Mouse (Mus musculus): ENCODE results near the gene Dscam.

The Dscam gene

DNA sequence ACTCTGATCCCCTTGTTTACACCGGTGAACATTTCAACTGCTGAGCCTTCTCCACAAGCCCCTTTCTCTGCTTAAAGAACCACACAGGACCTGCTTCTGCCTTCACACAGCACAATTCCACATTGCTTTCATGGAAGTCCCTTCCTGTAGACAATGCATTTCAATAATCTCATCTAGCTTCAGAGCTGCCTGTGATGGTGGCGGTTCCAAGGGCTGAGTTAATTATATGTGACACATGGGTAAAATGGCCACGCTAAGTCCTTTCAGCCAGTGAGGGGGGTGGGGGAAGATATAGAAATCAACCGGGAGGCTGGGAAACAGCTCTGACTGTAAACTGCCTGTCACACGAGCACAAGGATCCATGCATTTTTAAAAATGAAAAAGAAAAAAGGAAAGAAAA, 152.2 kb downstream of the Dscam start:
- in situ Hi-C loops (cut with MboI, MseI) = loop anchor here (10.0 kb wide), 2 partner anchors 496 to 1174 kb away; partner anchors contain the start of gene Fam3b (in 1 of the 2)

DNA sequence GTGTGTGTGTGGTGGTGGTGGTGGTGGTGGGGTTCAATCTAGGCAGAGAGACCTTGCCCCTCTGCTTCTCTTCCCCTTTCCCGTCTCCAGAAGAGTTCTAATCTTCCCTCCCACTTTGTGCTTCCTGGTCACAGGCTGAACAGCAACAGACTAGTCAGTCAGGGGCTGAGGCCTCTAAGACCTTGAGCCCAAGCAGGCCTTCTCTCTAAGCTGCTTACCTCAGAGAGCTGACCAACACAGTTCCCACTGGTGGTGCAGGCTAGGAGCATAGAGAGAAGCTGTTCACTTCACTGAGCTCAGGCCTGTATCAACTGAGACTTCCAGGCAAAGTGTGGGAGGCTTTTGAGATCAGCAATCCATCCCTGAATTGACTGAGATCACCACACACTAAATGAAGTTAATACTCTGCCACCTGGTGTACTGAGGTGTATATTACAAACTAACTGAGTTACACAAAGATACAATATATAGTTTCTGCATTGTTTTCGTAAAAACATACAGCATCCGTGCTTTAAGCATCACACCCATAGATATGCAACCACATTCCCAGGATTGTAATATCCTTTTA, 153.3 kb downstream of the Dscam start:
- in situ Hi-C loops (cut with MboI, MseI) = loop anchor here (10.0 kb wide), 2 partner anchors 498 to 1172 kb away; partner anchors contain the start of gene Fam3b (in 1 of the 2)

- in situ Hi-C loops (cut with MboI, MseI) = loop anchor here (10.0 kb wide), 2 partner anchors 498 to 1172 kb away; partner anchors contain the start of gene Fam3b (in 1 of the 2)
Observed at GRCm38 (mm10) chr16:97016244-97016850, 154.2 kb downstream of the Dscam start.

DNA sequence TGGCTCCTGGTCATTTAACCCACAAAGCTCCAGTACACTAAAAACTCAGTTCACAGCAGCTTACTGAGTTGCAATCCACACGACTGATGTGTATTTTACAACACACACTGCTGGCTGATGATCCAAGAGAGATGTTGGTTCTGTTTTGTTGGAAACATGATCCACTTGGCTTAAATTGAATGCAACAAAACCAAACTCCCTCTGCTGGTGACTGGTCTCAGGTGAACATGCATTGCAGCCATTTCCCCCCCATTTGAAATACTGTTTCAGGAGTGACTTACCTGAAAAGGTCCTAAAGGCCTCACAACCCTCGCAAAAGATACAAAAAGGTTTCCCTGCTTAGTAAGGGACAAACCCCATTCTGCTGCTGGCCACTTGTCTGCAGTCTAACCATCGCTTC, 156.2 kb downstream of the Dscam start:
- in situ Hi-C loops (cut with MboI, MseI) = loop anchor here (10.0 kb wide), 2 partner anchors 500 to 1170 kb away; partner anchors contain the start of gene Fam3b (in 1 of the 2)

- in situ Hi-C loops (cut with MboI, MseI) = loop anchor here (10.0 kb wide), 2 partner anchors 505 to 1165 kb away; partner anchors contain the start of gene Fam3b (in 1 of the 2)
Observed at GRCm38 (mm10) chr16:97009116-97010055, 161.2 kb downstream of the Dscam start.

DNA sequence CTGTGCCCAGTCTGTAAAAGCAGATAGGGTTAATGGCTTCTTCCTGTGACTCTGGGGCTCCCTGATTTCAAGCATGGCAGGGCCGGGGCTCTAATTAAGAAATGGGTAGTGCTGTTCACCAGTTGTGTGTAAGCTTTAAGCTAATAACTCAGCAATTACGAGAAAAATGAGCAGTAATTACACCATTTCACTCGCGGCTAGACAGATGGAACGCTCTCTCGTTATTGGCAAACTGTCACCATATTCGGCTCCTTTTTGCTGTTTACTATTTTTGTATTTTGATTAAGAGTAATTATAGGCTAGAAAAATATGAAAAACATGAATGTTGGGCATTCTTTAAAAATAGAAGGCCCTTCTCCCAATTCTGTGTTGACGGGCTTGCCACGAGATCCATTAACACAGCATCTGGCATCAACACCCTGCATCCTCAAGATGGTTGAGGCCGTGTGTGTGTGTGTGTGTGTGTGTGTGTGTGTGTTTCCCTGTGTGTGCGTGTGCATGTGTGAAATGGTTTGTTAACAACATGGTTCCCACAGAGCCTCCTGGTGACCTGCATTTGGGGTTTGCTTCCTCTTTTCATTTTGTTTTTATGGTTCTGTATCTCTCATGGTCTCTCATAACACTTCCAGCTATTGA, 162.5 kb downstream of the Dscam start:
- in situ Hi-C loops (cut with MboI, MseI) = no loop called here

DNA sequence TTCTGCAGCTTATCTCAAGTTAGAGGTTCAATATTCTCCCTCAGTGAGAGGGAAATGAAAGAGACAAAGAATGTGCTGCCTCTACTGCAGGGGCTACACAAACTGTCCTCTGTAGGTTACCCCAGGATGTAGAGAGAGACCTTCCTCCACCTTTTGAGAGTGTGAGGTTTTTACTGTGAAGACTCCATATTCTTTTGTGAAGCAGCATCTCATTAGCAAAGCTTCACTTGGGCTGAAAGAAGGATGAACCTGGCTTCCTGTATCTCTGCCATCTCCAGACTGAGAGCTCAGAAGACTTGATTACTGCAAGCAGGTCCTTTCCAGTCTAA, 163.7 kb downstream of the Dscam start:
- in situ Hi-C loops (cut with MboI, MseI) = no loop called here

DNA sequence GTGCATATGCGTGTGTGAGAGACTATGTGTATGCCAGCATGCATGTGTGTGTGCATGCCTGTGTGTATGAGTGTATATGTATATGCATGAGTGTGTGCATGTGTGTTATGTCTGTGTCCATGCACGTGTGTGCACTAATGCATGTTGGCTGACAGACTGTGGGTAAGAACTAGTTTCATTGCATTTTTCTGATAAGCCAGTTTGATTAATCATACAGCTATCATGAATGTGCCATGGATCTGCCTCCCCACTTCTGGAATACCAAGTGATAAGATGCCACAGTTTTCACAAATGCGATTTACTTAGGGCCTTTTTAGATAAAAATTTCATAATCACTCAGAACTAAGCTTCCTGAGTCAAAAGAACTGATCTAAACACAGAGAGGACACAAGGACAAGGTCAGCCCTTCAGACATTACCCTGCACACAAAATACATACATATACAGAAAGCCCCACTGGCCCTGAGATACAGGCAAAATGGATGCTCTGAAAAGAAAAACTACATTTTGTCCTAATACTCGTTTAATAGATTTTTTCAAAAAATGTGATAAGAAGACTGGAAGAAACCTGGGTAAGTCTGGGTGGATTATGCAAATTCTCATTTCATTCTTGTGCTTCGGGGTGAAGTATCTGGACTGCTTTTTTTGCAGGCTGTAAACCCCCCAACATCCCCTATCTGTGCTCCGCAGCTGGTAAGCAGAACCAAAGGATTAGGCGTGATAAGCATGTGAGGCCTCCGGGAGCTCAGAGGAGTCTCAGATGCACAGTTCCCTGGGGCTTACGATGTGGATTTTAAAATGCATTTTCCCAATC, 164.3 kb downstream of the Dscam start:
- in situ Hi-C loops (cut with MboI, MseI) = no loop called here

GRCm38 (mm10) chr16:97003965-97004364, 166.6 kb downstream of the Dscam start:
- in situ Hi-C loops (cut with MboI, MseI) = no loop called here

GRCm38 (mm10) chr16:97002837-97003236, 167.7 kb downstream of the Dscam start:
- in situ Hi-C loops (cut with MboI, MseI) = no loop called here

- in situ Hi-C loops (cut with MboI, MseI) = no loop called here
Observed at GRCm38 (mm10) chr16:97002189-97002588, 168.4 kb downstream of the Dscam start.

GRCm38 (mm10) chr16:96996854-96997253, 173.7 kb downstream of the Dscam start:
- in situ Hi-C loops (cut with MboI, MseI) = no loop called here

GRCm38 (mm10) chr16:96995858-96996257, 174.7 kb downstream of the Dscam start:
- in situ Hi-C loops (cut with MboI, MseI) = no loop called here

GRCm38 (mm10) chr16:96987396-96987795, 183.2 kb downstream of the Dscam start:
- in situ Hi-C loops (cut with MboI, MseI) = no loop called here

GRCm38 (mm10) chr16:96973300-96973699, 197.3 kb downstream of the Dscam start:
- in situ Hi-C loops (cut with MboI, MseI) = no loop called here

GRCm38 (mm10) chr16:96971768-96972167, 198.8 kb downstream of the Dscam start:
- in situ Hi-C loops (cut with MboI, MseI) = no loop called here

GRCm38 (mm10) chr16:96970412-96970811, 200.1 kb downstream of the Dscam start:
- in situ Hi-C loops (cut with MboI, MseI) = no loop called here

GRCm38 (mm10) chr16:96969643-96970042, 200.9 kb downstream of the Dscam start:
- in situ Hi-C loops (cut with MboI, MseI) = no loop called here

DNA sequence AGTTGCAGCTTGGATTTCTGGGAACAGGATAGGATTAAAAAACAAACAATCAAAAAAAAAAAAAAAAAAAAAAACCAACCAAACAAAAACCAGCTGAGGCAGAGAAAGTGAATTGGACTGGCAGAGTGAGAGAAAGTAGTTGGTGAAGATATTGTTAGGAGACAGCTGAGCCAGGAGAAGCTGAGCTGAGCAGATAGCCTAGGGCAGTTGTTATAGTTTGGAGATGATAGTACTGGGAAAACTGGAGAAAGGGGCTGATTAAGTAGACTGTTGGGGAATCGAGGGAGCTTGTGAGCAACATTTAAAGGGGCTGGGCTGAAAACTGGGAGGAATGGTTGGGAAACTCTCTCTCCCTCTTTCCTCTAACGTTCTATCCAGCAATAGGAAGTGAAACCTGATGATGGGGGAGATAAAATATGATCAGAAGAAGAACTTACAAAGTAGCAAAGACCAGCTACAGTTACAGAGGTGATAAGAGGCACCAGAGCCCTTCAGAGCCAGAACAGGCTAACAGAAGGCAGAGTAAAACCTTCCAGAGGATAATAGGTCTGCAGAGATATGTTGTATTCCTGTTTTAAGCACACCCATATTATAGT, 201.6 kb downstream of the Dscam start:
- in situ Hi-C loops (cut with MboI, MseI) = no loop called here

GRCm38 (mm10) chr16:96959695-96960094, 210.9 kb downstream of the Dscam start:
- in situ Hi-C loops (cut with MboI, MseI) = no loop called here
